In genomic region chr7:111600756-111601155, GRCm38 (mm10) we compare ENCODE assay signal across 12 mouse cellular contexts.
A peak's percentile ranks its signal among the peaks of the same experiment; 100 is the strongest.
DNase-seq lines count a peak whose midpoint lies in the region; ATAC-seq lines count a peak whose summit lies in the region.
"Had no signal": no experiment of that assay in that cellular context is flagged by ENCODE, and none has a peak within 500 bp of the region (broad histone marks: within the 10 kb centered on the region; RNA-seq: fewer than 3 reads in every experiment).

No protein-coding gene starts in this region.

- H3K9me3 ChIP-seq in hindbrain, embryonic 13.5 days: no peaks in the 10 kb centered on the region
- H3K9me3 ChIP-seq in hindbrain, embryonic 12.5 days (replicated peaks): no peaks in the 10 kb centered on the region
- H3K9me3 ChIP-seq in forebrain, embryonic 15.5 days: no peaks in the 10 kb centered on the region
- H3K9me3 ChIP-seq: heart, embryonic 13.5 days had no signal

- no peak overlapping the region for H3K9ac ChIP-seq in hindbrain, embryonic 13.5 days
- no peak overlapping the region for H3K9ac ChIP-seq in hindbrain, embryonic 12.5 days
- H3K9ac ChIP-seq in forebrain, embryonic 15.5 days (replicated peaks): no peak overlapping the region
- H3K9ac ChIP-seq: heart, embryonic 13.5 days had no signal

- H3K27ac ChIP-seq in hindbrain, embryonic 13.5 days: peak overlapping the region; percentile 23; the same call in 1 of the 2 replicates
- no peak overlapping the region for H3K27ac ChIP-seq in hindbrain, embryonic 12.5 days
- 0 out of 2 replicates have a peak overlapping the region, but pooled peaks have one; percentile 47 for H3K27ac ChIP-seq in forebrain, embryonic 15.5 days (replicated peaks)
- H3K27ac ChIP-seq: heart, embryonic 13.5 days had no signal

- H3K4me3 ChIP-seq in hindbrain, embryonic 13.5 days: no peak overlapping the region
- no peak overlapping the region for H3K4me3 ChIP-seq in hindbrain, embryonic 12.5 days
- H3K4me3 ChIP-seq in forebrain, embryonic 15.5 days: no peak overlapping the region
- H3K4me3 ChIP-seq: heart, embryonic 13.5 days had no signal

- no peaks in the 10 kb centered on the region for H3K36me3 ChIP-seq in hindbrain, embryonic 13.5 days
- H3K36me3 ChIP-seq in hindbrain, embryonic 12.5 days: no peaks in the 10 kb centered on the region
- no peaks in the 10 kb centered on the region for H3K36me3 ChIP-seq in forebrain, embryonic 15.5 days
- H3K36me3 ChIP-seq: heart, embryonic 13.5 days had no signal

- no peak overlapping the region for H3K4me2 ChIP-seq in hindbrain, embryonic 13.5 days
- no peak overlapping the region for H3K4me2 ChIP-seq in hindbrain, embryonic 12.5 days (replicated peaks)
- no peak overlapping the region for H3K4me2 ChIP-seq in forebrain, embryonic 15.5 days (replicated peaks)
- H3K4me2 ChIP-seq: heart, embryonic 13.5 days had no signal

- 47% methylated on average over 6 of the region's 6 CpGs for WGBS in hindbrain, embryonic 13.5 days
- 64% methylated on average over 6 of the region's 6 CpGs for WGBS in hindbrain, embryonic 12.5 days
- 9% methylated on average over 6 of the region's 6 CpGs for WGBS in forebrain, embryonic 15.5 days

- H3K4me1 ChIP-seq in hindbrain, embryonic 13.5 days (replicated peaks): peaks cover 11% of the 10 kb centered on the region
- H3K4me1 ChIP-seq in hindbrain, embryonic 12.5 days: no peaks in the 10 kb centered on the region
- peaks cover 13% of the 10 kb centered on the region for H3K4me1 ChIP-seq in forebrain, embryonic 15.5 days
- H3K4me1 ChIP-seq: heart, embryonic 13.5 days had no signal

- DNase-seq in testis, postnatal 14 days (ENCODE audit: low spot score): peak; percentile 56
- no peak for DNase-seq in testis, postnatal 10 days (ENCODE audit: low spot score)
- DNase-seq in heart, adult 8-10 months (ENCODE audit: low spot score): no peak
- no peak for DNase-seq in adrenal gland, postnatal 14 days
- DNase-seq: liver; thymus, postnatal 4 days had no signal

- no peaks in the 10 kb centered on the region for H3K27me3 ChIP-seq in hindbrain, embryonic 13.5 days
- no peaks in the 10 kb centered on the region for H3K27me3 ChIP-seq in hindbrain, embryonic 12.5 days
- H3K27me3 ChIP-seq in forebrain, embryonic 15.5 days: no peaks in the 10 kb centered on the region

- ATAC-seq in hindbrain, embryonic 13.5 days (ENCODE audit: low FRiP score): peak; percentile 43; the same call in 1 of the 2 replicates
- ATAC-seq in hindbrain, embryonic 12.5 days (ENCODE audit: low FRiP score): no peak
- ATAC-seq in forebrain, embryonic 15.5 days (replicated peaks): peak; percentile 66
- ATAC-seq in activated CD4-positive, CD25-positive, alpha-beta regulatory T cell, adult 4 months: no peak
- ATAC-seq: lung, postnatal 0 days had no signal

Comparison
In these comparisons a context has a peak if more than half of its experiments do, and no peak if none do; other contexts are left out.
1. ATAC-seq: peak in hindbrain, embryonic 13.5 days (single experiment) and forebrain, embryonic 15.5 days (single experiment); none in hindbrain, embryonic 12.5 days (single experiment) and activated CD4-positive, CD25-positive, alpha-beta regulatory T cell, adult 4 months (single experiment).